Mouse (Mus musculus) CD8-positive naive resting alpha-beta T cell, adult 2 months (primary cell): ENCODE data around the gene Scyl1.
A peak's percentile ranks its signal among the peaks of the same experiment; 100 is the strongest.
"Not testable (repeated sequence)": the region's sequence is repeated elsewhere in the genome, so short reads cannot be mapped to it uniquely, and the experiment has no call there.

Experiments used
- DNase-seq, 2 experiments: peaks; one replicate each; pipeline ENCODE4 v3.0.0; 2022; ENCODE audit warnings: low read depth in 2 of 2, low spot score in 2 of 2

Scyl1 gene

DNA sequence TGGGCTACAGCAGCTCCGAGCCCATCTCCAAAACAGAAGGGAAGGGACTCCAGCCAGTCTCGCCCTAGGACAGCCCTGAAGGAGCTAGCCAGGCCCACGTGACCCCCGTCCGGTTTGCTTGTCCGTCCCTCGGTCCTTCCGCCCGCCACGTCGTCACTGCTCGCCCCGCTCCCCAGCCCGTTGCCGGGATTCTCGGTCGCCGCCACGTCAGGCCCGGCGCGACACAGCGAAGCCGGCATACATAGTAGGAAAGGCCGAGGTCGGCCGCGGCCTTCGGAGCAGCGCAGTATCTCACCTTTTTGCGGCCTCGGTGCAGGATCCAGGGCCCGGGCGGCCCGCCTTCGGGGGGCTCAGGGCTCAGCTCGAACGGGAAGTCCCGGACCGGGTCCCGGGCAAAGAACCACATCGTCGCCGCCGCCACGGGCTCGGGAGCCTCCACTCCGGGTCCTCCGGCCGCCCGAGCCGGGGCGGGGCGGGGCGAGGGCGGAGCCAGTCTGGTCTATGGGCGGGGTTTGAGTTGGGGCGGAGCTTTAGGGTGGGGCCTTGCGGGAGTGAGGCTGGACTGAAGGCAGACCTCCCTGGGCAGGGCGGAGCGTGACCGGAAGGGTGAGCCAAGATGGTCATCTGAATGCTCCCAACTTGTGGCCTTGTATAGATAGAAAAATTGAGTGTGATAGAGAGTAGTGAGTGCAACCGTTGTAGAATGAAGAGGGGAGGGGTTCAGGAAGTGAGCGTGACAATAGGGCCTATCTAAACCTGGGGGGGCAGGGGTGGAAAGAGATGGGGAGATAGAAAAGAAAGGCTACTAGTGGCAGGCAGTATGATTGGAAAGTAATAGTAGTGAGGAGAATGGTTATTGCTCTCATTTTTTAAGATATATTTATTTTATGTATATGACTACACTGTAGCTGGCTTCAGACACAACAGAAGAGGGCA, at the start of gene Scyl1:
Scyl1 (minus strand) TSS at position 495 of the 936 bp plus-strand sequence.
- peak; percentile 84 to 95 for DNase-seq

DNA sequence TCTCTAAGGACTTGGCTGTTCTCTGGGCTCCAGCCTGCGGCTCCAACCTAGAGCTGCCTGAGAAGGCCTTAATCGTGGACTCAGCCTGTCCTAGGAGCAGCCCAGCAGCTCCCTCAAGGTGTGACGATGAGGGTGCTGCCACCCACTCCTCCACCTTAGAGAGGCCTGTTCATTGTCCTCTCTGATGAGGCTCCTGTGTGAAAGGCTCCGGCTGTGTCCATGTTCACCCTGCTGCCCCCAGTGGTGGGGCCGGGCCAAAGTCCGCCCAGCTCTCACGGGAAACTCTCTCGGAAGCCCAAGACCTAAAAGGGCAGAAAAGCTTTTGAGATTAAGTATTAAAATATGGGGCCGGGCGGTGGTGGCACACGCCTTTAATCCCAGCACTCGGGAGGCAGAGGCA, 48.3 kb upstream of the Scyl1 start:
- DNase-seq = no peak

DNA sequence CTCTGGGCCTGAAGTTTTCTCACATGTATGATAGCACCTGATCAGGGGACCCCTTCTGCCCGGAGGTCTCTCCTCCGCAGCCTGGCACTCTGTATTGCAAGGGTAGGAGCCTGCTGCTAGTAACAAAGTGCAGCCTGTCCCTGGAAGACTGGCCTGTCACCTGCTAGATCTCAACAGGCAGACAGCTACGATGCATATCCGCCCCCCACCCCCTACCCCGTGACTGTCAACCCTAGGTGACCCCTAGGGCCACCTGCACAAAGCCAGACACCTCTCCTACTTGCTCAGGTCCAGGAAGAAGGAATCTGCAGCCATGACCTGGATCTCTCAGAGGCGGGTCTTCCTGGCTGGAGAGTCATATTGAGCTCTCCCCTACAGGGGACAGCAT, 47.4 kb upstream of the Scyl1 start:
- no peak for DNase-seq

DNA sequence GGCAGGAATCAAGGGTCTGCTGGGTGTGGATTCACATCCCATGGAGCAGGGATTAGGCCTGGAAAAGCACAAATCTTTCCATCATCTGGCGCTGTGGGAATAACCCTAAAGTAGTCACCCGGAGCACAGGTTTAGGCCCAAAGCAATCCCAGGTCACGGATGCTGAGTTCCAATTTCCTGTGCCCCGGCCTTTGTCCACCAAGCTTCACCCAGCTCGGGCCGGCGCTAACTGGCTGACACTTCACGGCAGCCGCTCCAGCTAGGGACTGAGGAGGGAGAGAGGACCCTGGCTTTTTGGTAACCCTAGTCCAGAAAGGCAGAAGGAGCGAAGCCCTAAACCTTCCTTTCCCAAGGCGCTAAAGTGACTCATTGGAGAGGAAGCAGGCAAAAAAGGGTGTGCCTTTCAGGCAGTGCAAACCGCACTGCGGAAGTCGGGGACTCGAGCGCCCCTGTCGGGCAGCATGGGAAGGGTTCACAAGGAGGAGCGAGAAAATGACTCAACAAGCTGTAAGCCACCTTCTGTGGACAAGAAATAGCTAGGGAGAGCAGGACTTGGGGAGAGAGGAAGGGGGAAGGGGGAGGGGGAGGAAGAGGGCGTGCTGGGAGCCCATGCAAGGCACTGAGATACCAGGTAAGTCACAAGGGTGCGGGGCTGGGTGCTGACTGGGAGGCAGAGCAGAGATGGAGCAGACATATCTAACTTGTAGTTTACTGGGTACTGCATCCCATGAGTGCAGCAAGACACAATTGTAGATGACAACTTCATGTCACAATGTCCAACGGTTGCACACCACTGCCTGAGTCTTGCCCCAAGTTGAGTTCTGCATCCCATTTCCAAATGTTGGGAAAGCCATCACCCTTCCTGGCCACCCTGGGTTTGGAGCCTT, 46.7 kb upstream of the Scyl1 start:
- DNase-seq = peak; percentile 79 to 88

DNA sequence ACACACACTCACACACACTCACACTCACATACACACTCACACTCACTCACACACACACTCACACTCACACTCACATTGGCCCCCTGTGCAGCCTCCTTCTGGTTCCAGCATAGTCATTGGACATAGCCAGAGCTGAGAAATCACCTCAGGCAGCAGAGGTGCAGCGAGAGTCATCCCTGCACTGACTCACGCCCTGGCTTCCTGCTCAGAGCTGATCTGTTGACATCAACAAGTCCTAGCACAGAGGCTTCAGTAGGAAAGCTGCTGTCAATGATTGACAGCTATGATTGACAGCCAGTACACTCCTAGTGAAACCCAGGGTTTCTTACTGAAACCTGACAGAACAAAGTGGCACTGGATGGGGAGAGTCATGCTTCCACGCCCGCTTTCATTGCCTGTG, 44.7 kb upstream of the Scyl1 start:
- no peak for DNase-seq

DNA sequence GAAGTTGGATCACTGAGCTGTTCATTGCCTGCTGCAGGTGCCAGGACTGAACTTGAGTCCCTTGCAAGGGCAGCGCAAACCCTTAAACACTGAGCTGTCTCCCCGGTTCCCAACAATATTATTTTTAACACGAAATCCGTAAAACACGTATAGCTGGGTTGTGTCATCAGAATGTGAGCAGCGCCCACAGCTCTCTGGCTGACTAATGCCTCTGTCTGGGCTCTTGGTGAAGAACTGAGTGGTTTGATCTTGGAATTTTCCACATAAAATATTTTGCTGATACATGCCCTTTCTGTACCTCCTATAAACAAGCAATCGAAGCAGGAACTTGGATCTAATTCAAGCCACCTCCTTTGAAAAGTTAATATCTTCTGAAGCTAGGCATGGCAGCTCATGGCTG, 43.8 kb upstream of the Scyl1 start:
- no peak for DNase-seq

DNA sequence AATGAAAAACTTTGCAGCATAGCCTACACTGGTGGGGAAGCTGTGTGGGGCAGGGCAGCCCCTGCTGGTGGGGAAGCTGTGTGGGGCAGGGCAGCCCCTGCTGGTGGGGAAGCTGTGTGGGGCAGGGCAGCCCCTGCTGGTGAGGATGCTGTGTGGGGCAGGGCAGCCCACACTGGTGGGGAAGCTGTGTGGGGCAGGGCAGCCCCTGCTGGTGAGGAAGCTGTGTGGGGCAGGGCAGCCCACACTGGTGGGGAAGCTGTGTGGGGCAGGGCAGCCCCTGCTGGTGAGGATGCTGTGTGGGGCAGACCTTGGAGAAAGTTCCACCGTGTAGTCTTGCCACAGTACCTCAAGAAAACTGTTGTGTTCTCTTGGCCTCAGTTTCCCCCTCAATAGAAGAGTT, 42.8 kb upstream of the Scyl1 start:
- DNase-seq = not testable (repeated sequence)

DNA sequence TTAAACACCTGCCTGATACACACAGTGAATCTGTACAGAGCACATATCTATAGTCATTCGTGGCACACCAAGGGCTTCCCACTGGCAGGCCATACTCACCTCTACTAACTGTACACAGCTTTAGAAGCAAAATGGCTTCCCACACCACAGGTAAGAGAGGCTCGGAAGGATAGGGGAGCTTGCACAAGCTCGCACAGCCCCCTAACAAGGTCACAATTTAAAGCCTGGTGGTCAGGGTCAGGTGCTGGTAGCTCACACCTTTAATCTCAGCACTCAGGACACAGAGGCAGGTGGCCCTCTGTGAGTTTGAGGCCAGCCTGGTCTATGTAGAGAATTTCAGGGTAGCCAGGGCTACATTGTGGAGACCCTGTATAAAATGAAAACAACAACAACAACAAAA, 42.3 kb upstream of the Scyl1 start:
- no peak for DNase-seq

DNA sequence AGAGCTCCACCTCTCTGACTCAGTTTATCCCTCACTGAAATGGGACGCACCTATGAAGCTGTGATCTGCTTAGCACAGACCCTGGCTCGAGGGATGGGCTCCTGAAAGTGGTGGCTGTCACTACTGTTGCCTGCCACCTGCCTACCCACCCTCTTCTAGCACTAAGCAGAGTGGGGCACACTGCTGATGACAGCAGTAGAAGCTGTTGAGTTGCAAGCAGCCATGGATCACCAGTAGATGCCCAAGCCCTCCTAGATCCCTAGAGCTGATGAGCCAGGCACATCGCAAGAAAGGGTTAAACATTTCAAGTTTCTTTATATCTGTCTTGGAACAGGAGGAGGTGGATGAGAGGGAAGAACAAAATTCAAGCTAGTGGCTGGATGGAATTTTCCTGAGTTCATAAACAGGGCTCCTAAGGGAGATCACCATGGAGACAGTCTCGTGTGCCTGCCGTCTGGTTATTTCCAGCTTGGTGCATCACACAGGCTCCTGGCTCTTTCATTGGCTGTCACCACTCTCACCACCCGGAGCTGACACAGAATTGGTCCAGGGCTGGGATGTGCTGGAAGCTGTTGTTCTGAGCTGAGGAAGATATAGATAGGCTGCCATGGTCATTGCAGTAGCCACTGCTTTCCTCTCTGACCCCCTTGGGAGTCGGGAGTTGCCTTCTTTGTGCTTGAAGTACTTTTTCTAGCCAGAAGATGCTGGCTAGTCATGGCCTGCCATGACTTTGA, 40.7 kb upstream of the Scyl1 start:
- DNase-seq = no peak

DNA sequence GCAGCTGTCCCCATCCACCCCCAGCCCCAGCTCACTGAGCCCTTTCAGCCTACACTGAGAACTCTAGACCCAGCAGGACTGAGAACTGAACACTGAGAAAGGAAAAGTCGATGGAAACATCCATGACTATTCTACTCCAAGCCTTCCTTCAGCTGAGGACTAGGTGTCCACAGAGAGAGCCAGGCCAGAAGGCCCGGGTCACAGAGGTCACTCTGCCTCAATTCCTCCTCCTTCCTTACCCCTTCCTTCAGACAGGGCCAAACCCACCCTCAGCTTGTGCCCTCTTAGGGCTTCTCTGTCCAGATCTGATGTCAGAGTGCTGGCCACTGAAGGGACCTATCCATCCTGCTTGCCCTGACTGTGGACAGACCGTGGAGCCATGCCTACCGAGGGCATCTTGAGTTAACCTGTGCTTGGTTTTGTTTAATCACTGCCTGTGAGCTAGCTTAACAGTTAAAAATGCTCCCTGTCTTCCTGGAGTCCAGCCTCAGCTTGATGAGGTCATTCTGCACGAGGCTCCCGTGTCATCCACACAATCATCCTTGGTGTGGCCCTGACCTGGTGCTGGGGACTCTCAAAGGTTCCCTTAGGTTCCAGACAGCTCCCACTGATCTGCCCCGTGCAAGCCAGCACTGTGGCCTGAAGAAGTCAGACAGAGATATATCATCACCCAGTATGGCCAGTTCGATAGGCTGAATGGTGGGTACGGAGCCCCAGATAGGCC, 39.8 kb upstream of the Scyl1 start:
- no peak for DNase-seq

DNA sequence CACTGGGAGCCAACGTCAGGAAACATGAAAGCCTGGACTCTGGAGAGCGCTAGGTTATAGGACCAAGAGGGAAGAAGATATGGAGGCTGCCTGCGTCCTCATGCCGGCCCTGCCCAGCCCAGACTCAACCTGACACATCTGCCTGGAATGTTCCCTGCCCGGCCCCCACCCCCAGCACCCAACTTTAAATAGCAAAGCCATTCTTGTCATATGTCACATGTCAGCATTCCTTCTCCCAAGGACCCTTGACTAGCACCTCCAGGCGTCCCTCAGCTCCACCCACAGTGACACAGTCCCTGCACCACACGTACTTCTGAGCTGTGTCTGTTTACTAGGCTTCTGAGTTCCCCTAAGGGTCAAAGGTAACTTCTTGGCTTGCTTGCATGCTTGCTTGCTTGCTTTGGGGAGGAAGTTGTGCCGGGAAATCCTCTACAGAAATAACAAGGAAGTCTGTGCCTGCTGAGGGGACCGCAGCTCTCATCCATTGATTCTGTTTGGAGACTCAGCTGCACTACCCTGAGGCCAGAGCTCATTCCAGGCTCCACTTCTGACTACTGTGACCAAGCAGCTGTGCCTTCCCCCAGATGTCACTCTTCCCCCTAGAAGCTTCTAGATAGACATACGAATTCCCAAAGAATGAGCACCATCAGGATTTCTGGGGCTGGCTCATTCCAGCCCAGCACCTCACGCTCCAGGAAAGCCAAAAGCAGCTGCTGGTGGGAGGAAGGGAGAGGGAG, 39.1 kb upstream of the Scyl1 start:
- DNase-seq = no peak

DNA sequence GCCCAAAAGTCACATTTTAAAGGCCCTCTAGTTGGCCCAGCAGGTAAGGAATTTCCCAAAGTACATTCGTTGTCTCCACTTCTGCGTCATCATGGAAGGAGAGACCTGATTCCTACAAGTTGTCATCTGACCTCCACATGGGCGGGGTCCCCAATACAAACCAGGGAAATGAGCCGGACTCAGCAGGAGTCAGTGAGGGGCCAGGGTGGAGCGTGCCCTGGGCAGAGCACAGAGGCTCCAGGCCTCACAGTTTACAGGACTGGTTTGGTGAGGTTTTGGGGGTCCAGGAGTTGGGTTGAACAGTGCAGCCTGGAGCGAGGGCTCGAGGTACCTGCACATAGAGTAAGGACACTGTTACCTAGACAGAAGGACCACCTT, 38.5 kb upstream of the Scyl1 start:
- no peak for DNase-seq

DNA sequence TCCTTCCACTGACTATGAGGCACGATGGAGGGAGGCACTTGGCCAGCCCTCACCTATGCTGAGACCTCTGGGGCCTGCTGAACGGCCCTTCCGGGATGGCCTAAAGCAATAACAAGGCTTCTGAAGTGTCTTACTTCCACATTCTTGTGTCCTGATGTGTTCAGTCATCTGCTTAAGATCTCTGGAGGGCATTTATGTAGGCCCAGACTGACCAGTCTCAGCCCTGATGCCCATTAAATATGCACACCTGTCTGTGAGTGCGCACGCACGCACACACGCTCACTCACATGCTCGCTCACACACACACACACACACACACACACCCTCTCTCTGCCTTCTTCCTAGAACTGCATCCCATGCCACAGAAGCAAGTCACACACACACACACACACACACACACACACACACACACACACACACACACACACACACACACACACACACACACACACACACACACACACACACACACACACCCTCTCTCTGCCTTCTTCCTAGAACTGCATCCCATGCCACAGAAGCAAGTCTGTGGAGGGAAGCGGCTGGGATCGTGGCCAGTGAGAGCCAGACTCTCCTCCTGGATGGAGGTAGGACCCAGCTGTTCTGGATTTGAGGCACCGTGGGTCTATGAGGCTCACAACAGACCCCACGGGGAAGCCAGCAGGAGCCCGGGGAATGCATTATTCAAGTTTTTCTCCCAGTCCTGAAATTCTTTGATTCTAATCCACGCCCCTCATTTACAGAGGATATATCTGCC, 37.9 kb upstream of the Scyl1 start:
- DNase-seq = no peak

DNA sequence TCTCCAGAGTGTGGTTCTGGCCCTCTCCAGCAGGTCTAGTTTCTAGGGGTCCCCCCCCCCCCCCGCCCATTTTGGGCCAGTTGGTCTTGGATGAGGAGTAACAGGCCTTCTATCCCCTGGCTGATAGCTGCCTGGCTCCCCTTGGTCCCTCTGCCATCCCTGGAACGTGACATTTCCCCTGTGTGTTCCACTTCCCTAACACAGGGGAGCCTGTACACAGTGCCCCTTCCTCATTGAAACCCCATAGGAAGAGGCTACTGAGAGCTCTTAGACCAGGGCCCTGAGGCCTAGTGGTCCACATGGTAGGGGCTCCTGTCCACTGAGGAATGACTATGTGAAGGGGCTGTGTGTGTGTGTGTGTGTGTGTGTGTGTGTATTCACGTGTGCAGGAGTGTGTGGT, 36.5 kb upstream of the Scyl1 start:
- DNase-seq = no peak

DNA sequence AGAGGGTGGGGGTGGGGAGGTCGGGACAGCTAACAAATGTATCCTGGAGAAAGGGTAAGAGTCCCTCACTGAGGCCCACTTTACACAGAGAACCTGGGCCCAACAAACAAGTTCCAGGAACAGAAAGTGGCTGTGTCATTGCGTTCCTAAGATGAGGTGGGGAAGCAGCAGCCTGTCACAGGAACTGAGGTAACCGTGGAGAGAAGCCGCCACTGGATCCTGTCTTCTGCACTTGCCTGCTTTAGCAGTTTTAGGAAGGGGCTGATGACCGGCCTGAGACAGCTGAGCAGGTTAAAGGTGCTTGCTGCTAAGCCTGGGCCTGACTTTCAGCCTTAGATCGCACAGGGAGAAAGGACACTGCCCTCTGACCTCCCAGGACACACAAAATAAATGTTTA, 35.6 kb upstream of the Scyl1 start:
- DNase-seq = no peak

DNA sequence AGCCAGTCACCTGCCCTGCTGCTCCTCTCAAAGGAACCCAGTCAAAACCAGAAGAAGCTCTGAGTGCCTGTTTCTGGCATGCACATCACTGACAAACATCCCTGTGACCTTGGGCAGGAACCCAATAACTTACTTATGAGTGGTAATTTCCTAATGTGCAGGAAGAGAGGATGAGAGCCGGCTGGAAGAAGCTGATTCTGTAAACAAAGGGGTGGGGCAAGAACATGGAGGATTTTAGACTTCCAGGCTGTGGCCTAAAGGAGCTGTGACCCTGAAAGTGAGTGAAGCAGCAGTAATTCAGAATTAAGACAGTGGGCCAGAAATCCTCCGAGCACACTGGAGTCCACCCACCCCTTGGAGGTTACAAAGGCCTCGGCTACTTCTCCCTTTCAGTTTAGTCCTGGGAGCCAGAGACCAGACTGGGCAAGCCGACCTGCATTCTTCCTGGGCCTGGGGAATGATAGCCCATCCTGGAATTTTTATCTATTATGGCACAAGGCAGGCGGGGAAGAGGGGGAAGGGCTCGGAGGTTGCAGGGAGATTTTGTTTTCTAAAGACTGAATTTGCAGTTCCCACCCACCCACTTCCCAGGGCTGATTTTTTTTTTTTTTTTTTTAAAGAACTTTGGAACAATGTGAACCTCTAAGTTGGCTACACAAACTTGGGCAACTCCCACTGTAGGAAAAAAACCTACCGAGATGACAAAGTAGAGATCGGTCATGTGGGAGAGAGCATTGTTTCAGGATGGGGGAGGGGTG, 35.0 kb upstream of the Scyl1 start:
- DNase-seq = no peak

DNA sequence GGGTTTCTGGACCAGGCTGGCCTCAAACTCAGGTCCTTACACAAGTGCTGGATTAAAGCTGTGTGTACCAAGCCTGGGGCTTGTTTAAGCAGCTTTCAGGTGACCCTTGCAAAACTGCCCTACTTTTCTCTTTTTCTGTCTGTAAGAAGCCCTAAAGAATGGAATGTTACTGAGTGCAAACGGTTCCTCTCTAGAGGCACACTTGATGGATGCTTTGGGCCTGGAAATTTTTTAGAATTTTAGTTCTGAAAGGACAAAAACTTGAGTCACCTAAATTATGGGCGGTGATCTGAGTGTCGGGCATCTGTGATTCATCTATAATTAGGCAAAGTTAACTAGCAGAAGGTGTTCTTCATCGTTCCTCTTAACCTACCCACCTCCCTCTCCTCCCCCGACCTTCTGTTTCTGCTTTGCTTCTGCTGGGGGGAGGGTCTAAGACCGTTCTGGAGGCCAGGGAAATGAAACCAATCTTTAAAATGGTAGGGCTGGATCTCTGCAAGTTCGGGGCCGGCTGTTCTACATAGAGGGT, 33.2 kb upstream of the Scyl1 start:
- DNase-seq = no peak

DNA sequence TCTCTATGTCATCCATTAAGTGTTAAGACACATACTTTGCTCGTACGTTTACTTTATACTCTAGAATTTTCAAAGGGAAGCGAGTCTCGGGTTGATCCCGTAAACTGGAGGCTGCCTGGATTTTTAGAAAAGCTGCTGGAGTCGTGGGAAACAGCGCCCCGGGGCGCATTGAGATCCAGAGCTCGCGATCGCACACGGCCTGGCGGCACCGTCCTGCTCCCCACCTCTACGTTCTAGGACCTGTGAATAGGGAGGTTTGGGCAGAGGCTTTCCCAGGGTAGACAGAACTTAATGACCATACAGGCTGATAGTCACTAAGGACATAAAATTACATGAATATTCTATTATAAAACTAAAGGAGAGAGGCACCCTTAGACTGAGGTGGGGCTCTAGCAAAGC, 32.7 kb upstream of the Scyl1 start:
- no peak for DNase-seq
